Mouse (Mus musculus): Measurements from ENCODE around the gene Entpd1.
"Not testable (repeated sequence)": the region's sequence is repeated elsewhere in the genome, so short reads cannot be mapped to it uniquely, and the experiment has no call there.

Gene Entpd1

DNA sequence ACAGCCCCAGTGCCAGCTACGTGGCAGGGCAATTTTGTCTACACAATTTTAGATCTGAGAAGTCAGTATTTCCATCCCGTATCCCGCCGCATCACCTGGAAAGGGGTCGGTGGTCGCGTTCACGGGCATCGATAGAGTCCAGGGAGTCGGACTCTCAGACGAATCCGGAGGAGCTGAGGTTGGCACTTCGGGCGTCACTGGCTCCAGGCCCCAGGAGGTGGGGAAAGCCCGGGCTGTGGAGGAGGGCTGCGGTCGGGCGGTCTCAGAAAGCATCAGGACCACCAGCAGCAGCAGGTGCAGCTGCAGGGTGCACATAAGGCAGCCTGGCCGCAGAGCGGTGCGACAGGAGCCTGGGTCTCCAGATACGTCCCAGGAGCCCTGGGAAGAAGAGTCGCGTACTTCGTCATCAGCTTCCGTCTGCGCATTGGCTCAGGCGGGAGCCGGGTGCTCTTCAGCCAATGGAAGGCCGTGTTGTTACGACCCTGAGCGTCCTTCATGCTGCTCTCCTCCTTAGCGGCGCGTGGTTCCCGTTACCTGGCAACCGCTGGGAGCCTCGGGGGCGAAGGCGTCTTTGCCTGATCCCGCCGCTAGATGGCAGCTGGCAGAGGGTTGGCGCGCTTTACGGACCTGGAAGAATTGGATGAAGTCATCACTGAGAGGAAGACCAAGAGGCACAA lies at the start of gene Entpd1, which contains the start of gene Tctn3:
Gene Entpd1 (plus strand): TSS at position 537 of the 677 bp plus-strand sequence.
Gene Tctn3 (minus strand): TSS at position 404 of the 677 bp plus-strand sequence.
- peak; percentile 93 to 97 for DNase-seq (ENCODE audit: low spot score in 2 of 2)

DNA sequence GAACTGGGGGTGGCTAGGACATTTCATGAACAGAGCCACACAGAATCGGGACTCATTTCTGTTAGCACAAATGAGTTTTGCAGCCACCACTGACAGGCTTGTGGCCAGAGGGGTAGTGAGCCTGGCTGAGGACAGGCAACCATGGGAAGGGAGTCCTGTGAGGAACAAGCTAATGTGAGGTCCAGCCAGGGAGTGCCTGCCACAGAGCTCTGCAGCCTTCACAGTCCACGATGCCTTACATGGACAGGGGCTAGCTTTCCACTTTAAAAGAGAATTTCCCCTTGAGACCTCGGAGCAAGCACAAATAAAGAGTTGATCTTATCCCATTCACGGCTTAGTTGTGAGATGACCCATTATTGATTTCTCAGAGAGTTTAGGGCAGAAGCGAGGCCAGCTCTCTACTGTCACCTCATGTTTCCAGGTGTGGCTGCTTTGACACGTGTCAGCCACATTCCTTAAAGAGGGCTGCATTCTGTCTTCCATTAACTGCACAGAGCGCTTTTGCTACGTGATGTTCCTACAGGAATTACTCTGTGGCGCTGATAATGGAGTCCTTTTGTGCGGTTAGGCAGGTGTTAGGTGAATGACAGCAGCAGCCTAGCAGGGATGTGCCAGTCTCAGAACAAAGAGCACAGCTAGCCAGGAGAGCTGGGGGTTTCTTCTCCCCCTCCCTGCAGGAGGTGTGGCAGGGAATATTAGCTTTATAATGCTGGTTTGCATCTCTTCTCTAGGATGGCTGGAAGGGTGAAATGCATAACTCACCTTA lies 48.1 kb upstream of the Entpd1 start:
- DNase-seq (ENCODE audit: low spot score in 2 of 2) = no peak

DNA sequence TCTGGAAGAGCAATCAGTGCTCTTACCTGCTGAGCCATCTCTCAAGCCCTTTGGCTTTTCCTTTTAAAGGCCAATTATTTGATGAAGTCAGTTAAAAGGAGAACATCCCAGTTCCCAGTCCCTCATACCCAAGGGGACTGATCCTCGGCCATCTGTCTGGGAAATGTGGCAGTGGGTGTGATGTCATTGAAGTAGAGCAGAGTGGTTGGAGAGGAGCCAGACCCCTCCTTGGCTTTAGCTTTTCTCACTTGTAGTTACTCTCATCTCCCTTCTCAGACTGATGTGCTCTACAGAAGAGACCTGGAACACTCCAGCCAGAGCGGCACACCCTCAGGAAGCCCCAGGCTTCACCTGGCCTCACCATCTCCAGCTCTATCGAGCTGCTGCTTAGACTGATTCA lies 44.5 kb upstream of the Entpd1 start:
- DNase-seq (ENCODE audit: low spot score in 2 of 2) = no peak

DNA sequence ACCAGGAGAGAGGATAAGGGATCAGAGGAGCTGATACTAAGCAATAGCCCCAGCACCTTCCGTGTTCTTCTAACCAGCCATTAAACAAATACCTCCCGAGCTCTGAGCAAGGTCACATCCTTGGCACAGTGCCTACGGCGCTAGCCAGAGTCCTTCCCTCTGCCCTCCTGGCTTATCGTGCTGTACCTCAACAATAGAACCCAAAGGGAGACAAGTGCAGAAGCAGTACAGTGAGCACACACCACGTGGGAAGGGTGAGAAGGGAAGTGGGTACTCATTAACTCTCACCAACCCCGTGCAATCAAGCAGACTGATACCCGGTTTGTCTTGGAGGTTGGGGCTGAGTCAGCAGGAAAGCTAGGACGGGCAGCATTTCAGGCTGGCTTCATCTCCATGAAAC lies 41.4 kb upstream of the Entpd1 start:
- no peak for DNase-seq (ENCODE audit: low spot score in 2 of 2)

DNA sequence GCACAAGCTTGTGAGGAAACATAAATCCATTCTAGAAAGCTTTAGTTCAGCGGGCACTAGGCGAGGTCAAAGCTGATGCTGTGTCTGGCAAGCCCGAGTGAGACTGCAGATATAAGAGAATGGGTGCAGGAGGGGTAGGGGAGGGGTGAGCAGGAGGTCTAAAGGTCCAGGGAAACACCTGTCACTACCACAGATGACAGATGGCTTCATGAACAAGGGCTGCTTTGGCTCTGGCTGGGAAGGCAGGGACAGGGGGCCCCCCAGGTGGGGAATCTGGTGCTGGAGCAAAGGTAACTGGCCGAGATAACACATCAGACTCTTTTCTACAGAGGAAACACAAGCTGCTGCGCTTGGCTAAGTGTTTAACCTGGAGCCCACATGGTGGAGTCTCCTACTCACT lies 36.7 kb upstream of the Entpd1 start:
- no peak for DNase-seq (ENCODE audit: low spot score in 2 of 2)

DNA sequence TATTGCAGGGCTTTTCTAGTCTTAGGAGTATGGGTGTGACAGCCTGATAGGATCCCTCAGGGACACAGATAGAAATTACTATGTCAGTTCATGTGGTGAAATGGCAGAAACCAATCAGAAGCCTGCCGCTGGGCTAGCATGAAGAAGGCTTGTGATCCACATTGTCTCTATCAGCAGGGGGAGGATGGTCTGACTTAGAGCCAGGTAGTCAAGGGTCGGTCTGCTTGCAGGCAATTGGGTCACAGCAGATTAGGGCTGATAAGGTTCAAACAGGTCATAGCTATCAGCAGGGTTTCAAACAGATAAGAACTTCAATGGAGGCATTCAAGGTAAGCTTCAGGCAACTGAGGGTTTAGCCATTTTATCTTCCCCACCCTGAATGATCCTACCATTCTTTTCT lies 31.3 kb upstream of the Entpd1 start:
- no peak for DNase-seq (ENCODE audit: low spot score in 2 of 2)

DNA sequence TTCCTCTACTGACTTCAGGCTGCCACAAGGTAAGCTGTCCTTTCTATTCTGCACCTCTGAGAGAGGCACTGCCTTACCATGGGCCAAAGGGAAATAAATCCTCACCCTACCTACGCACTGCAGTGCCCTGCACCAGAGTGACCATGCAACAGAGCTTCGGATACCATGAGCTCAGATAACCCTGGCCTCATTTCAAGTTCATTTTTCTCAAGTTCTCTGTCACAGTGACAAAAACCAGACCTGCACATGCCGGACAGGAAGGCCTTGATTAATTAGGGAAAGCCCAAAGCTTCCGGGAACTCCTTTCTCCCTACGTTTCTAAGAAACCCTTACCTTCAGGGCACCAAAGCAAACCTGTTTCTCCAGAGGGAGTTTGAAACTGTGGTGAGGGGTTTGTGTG lies 30.5 kb upstream of the Entpd1 start:
- no peak for DNase-seq (ENCODE audit: low spot score in 2 of 2)

DNA sequence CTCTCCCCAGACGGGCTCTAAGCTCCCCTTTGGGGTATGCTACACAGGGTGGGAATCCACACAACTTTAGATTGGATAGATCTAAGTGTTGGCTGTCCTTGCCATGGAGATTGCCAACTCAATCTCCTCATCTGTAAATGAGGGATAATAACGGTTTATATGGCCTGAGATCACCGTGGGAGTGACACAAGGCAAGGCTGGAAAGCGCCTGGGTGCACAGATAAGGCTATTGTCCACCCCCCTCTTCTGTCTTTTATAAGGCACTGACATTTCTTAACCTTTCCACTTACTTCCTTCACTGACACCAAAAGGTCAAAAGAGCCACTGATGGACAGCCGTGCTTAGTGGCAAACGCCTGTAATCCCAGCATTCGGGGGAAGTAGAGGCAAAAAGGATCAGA lies 25.3 kb upstream of the Entpd1 start:
- no peak for DNase-seq (ENCODE audit: low spot score in 2 of 2)

DNA sequence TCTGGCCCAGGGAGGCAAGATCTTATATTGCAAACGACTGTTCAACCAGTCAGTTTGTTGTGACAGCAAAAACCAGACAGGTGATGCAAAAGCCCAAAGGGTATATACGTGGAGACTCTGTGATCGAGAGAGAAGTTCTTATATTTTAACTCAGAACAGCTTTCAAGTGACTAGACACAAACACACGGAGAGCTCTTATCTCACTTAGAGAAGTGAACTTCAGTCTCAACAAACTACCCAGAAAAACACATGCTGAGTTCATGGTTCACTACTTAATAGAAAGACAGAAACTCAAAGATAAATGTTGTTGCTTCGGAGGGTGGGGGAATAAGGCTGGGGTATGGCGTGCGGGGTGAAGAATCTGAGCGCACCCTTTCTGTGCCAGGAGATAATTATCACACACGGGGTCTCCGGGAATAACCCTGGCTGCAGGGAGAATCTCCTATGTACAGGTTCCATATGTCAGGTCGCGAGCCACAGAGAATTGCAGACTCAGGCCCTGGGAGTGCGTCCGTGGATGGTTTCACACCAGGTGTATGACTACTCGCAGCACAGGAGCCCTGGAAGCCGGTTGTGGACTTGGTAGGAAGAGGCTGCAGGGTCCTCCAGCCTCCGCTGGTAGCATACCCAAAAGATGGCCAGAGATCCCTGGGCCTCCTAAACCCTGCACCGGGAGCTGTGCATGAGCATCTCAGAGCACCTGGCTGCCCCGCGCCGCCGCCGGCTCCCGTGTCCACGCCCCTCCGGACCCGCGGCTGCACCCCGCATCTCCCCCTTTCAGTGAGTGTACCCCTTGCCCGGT lies 24.5 kb upstream of the Entpd1 start:
- DNase-seq (ENCODE audit: low spot score in 2 of 2) = no peak

DNA sequence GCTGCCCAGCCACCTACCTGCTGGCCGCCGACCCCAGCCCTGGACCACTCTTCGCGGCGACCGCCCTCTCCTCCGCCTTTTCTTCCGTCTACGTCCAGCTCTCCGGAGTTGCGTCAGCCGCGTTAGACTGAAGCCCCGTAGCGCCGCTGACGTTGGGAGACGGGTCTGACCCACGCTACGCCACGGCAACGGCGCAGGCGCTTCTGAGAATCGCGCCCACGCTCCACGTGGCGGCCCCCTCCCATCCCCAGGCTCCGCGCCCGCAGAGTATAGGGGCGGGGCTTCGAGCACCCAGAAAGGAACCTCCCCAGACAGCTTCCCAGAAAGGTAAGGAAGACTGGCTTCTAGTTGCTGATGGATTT lies 23.9 kb upstream of the Entpd1 start, which contains the start of gene Aldh18a1:
Gene Aldh18a1 (minus strand): TSS at position 171 of the 362 bp plus-strand sequence.
- peak; percentile 80 to 95 for DNase-seq (ENCODE audit: low spot score in 2 of 2)

DNA sequence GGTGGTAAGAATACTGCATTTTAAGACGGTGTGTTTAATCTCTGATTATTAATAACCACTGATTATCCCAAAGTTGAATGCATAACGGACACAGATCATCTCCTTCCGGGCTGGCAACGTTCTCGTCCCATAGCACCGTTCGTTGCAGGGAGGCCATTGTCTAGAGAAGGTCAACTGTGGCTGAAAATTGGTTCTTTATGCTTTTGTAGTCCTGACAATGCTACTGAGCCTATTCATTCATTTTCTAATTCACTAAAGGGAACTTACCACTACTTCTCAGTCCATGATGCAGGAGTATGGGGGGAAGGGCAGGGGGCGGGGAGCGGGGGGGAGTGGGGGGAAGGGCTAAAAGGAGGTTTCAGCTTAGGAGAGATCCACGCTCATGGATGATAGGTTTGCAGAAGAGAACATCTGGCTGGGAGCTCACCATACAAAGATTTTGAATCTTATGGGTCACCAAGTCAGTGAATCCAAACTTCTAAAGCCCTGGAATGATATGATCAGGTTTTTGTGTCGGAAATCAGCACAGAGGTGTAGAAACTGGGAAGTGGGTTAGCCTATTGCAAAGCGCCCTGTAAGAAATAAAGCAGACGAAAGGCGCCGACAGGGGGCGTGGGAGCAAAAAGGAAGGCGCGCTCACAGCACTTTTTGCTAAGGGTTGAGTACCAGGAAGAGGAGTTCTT lies 23.2 kb upstream of the Entpd1 start:
- peak; percentile 64 to 92 for DNase-seq (ENCODE audit: low spot score in 2 of 2)

DNA sequence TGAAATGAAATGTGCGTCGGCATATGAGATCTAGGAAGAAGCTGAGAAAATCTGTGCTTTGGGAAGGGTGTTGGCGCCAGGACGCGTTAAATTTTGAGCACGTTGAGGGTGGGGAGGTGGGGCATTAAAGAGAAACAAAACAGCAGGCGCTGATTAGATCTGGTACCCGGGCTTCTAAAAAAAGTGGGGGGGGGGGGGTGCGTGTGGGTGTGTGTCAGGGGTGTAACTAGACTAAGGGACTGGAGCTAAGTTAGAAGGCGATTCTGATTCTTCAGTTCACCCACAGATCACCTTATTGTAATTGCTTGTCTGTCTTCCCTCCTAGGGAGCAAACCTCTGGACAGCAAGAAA lies 22.7 kb upstream of the Entpd1 start:
- DNase-seq (ENCODE audit: low spot score in 2 of 2) = no peak

DNA sequence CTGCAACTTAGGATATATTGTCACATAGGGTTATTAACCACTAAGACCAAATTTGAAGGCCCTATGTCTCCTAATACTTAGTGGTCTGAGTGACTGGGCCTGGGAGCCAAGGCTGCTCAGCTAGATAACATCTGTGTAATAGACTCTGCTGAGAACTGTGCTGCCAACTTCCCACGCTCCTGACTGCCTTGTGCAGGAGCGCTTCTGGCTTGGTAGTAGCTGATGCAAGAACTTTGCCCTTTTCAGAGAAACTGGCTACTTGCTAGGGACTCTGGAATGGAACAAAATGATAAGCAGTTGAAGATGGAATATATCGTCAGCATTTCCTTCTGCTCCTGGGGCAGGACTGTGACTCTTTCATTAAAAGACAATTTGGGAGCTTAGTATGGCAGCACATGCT lies 16.9 kb upstream of the Entpd1 start:
- no peak for DNase-seq (ENCODE audit: low spot score in 2 of 2)

DNA sequence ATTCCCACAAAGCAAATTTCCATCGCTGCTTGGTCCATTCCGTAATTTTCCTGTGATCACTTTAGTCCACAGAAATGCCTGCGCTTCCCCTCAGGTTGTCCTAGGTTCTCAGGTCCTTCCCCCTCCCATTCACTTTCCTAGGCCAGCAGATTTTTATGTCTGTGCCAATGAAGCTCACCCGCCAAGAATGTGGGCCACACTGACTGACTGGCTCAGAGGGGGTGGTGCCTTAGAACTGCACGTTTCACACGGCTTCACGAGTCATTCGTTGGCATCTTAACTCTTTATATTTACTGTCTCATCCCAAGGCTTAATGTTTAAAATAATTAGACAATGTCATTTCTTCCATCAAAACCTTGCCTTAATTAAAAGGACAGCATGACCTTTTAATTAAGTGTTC lies 16.3 kb upstream of the Entpd1 start:
- DNase-seq (ENCODE audit: low spot score in 2 of 2) = no peak

DNA sequence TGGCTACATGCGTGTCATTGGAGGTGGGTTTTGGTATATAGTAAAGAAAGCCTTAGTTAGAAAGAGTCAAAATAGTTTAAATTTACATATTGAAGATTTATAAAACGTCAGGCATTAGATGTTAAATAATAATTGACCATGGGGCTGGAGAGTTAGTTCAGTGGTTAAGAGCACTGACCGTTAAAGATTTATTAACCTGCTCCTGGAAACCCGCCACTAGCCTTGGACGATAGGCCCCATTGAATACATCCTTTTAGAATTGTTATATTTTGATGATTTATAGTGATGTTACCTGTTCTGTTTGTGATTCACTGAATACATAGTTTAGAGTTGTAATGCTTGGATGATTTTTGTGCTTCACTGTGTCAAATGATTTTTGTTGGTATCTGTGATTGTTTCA lies 11.3 kb upstream of the Entpd1 start:
- DNase-seq (ENCODE audit: low spot score in 2 of 2) = not testable (repeated sequence)

DNA sequence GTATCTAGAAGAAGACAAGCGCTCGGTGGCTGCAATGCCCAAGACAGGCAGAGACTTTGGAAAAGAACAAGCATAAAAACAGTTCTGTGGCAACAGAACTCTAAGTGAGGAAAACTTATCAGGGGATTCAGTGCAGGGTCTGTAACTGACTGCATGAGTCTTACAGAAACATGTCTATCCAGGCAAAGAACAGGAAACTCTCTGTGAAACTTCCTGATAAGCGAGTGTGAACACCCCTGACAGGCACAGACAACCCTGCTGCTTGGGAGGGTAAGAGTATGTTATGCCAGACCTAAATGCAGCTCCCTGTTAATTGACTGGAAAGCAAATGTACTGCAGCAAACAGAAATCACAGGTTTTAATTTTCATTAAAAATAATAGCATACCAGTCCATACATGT lies 10.3 kb upstream of the Entpd1 start:
- DNase-seq (ENCODE audit: low spot score in 2 of 2) = no peak

DNA sequence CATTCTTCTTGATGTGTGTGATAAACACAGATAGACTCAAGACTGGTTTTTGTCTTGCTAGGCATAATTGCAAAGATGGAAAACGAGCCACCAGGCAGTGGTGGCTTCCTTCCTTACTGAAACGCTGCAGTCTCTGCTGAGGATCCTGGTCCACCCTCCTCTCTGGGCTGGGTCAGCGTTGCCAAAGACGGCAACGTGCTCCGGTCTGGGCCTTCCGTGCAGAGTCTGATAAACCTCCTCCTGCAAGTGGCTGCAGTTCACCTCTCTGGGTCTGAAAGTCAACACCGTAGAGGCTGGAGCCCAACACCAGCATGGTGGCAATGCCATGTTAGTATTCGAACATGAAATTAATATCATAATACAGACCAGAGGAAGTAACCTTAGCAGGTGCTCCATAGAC lies 7.0 kb upstream of the Entpd1 start:
- no peak for DNase-seq (ENCODE audit: low spot score in 2 of 2)

DNA sequence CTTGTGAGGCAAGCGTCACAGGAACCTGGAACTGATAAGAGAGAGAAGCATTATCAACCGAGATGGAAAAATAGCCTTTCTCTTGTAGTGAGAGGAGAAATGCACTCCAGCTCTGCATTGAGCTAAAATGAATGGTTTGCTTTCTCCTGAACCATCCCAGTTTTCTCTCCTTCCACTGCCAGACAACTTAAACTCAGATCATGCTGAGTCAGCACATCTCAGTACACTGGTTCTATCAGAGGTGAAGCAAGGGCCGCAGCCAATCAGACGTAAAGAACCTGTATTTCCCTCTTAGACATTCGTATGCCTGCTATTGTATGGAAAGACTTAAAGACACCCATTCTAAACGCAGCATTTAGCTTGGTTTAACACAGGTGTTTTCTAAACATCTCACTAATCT lies 4.5 kb upstream of the Entpd1 start:
- no peak for DNase-seq (ENCODE audit: low spot score in 2 of 2)

DNA sequence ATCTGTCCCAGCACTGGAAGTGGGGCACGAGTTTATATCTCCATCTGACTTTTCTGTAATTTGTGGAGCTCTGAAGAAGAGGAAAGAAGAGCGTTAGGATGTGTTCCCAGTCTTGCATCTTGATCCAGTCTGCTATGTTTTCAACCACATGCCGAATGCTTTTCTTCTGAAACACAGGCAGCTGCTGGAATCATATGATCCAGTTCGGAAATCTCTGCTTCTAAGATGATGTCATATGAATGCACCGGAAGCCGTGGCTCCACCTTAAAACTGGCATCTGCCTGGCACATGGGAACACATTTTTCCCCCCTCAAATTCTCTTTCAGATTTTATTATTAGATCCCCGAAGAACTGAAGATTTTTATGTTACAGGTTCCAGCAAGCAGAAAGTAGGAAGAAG lies 2.6 kb downstream of the Entpd1 start:
- no peak for DNase-seq (ENCODE audit: low spot score in 2 of 2)

DNA sequence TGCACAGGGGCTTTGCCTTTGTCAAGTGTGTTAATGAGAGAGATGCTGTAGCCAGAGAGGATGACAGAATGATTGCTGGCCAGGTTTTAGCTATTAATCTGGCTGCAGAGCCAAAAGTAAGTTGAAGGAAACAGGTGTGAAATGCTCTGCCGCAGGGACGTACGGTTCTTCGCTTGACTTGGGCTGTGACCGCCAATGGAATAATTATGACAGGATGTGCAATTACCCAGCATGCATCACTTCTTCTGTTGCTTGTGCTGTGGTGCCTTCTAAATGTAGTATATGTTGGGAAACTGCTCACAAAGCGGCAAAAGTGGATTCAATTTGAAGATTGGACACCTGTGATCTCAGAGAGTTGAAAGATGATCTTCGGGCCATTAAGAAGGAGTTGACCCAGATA lies 3.9 kb downstream of the Entpd1 start:
- no peak for DNase-seq (ENCODE audit: low spot score in 2 of 2)

DNA sequence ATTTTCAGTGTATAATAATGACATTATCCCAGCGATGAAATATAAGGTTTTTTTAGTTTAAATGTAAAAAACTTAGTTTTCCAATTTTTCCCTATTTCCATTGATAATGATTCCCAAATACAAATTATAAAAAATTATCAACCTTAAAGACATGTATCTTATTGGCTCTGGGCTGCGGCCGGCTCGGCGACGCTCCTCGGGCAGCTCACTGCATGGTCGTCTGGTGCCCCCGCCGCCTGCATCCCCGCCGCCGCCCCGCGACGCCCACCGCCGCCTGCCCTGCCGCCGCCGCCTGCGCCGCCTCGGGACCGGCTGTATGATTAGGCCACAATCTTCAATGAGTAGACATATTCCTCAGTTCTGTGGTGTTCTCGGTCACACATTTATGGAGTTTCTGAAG lies 9.4 kb downstream of the Entpd1 start:
- not testable (repeated sequence) for DNase-seq (ENCODE audit: low spot score in 2 of 2)

DNA sequence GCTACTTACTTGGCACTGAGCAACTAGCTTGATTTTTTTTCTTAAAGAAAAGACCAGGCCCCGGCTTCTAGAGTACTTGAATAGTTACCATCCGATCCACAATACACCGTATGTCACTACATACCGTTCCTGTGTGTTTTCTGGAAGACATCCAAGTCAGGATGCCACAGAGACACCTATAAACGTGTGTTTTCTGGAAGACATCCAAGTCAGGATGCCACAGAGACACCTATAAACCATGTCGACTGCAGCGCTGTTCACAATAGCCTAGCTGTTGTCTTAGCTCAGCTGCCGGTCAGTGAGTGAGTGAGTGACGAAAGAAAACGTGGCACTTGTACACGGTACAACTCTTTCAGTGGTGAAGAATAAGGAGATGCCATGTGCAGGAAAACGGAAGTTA lies 13.8 kb downstream of the Entpd1 start:
- DNase-seq (ENCODE audit: low spot score in 2 of 2) = no peak
